8 mouse cellular contexts compared by ENCODE assay signal in genomic region chr4:149780565-149781356, GRCm38 (mm10). TPM values are rescaled to one million over a fixed set of nuclear protein-coding genes. Genes with fewer than 3 reads are reported as not detected.
A peak's percentile ranks its signal among the peaks of the same experiment; 100 is the strongest.
DNase-seq lines count a peak whose midpoint lies in the region; ATAC-seq lines count a peak whose summit lies in the region.

No protein-coding gene starts in this region.

- peak; percentile 71 for DNase-seq in adrenal gland, adult 2 months
- DNase-seq in adrenal gland, postnatal 4 days (ENCODE audit: low spot score in 2 of 2), result no peak
- peak; percentile 25 to 35 for DNase-seq in spleen, postnatal 10 days (ENCODE audit: low spot score in 2 of 2)
- DNase-seq in spleen, postnatal 14 days (ENCODE audit: low spot score in 2 of 2), result no peak
- DNase-seq in yolk sac, embryonic 10.5 days (ENCODE audit: low spot score), result peak; percentile 68
- no peak for DNase-seq in cerebellum, adult 8-10 months
- DNase-seq in left cerebral cortex, adult 8-10 months (ENCODE audit: low spot score in 2 of 2), result no peak

- no peaks in the 10 kb centered on the region for H3K36me3 ChIP-seq in liver, embryonic 15.5 days (replicated peaks)

- H3K4me1 ChIP-seq in liver, embryonic 15.5 days (replicated peaks), result peaks cover 29% of the 10 kb centered on the region

- H3K4me3 ChIP-seq in liver, embryonic 15.5 days (replicated peaks), result no peak overlapping the region

- peak; percentile 40; the same call in 1 of the 2 replicates for ATAC-seq in liver, embryonic 15.5 days (ENCODE audit: insufficient read depth)

- peaks cover 12% of the 10 kb centered on the region for H3K27me3 ChIP-seq in liver, embryonic 15.5 days

- peak overlapping the region; percentile 48; the same call in 1 of the 2 replicates for H3K27ac ChIP-seq in liver, embryonic 15.5 days (replicated peaks)

- peak overlapping the region; percentile 39 for H3K4me2 ChIP-seq in liver, embryonic 15.5 days

- WGBS in liver, embryonic 15.5 days (ENCODE audit: insufficient replicate concordance), result 25% methylated on average over 13 of the region's 13 CpGs

- H3K9me3 ChIP-seq in liver, embryonic 15.5 days (replicated peaks), result no peaks in the 10 kb centered on the region

- H3K9ac ChIP-seq in liver, embryonic 15.5 days, result no peak overlapping the region

RNA-seq across cellular contexts. Expression of gene Slc25a33, which starts 6.7 kb away (rescaled TPM):
- total RNA-seq in adrenal gland, adult 2 months (2021), result 10 to 100 TPM; 18.7 to 26.7 TPM
- 29.0 and 43.2 TPM in 2 replicates for polyA plus RNA-seq in adrenal gland, adult 2 months (2012; rRNA removed)
- total RNA-seq in adrenal gland, postnatal 4 days (2021), result 10 to 100 TPM; 13.2 to 16.8 TPM
- polyA plus RNA-seq in liver, embryonic 15.5 days (2015; fragmentation: Nextera tagmentation; extraction: Ambion mirVana), result 10.6 and 11.6 TPM in 2 replicates
- total RNA-seq in left cerebral cortex, adult 8-10 months (2022), result 10 to 100 TPM; 31.9 to 33.7 (median 32.4) TPM

RNA-seq across cellular contexts. Expression of gene Tmem201, which starts 42.9 kb away (rescaled TPM):
- total RNA-seq in adrenal gland, adult 2 months (2021), result 10 to 100 TPM; 30.0 to 31.0 TPM
- polyA plus RNA-seq in adrenal gland, adult 2 months (2012; rRNA removed), result 85.3 and 95.4 TPM in 2 replicates
- 10 to 100 TPM; 41.2 to 48.6 TPM for total RNA-seq in adrenal gland, postnatal 4 days (2021)
- 6.6 and 6.8 TPM in 2 replicates for polyA plus RNA-seq in liver, embryonic 15.5 days (2015; fragmentation: Nextera tagmentation; extraction: Ambion mirVana)
- 10 to 100 TPM; 65.4 to 71.4 (median 69.0) TPM for total RNA-seq in left cerebral cortex, adult 8-10 months (2022)

Comparison
In these comparisons a context has a peak if more than half of its experiments do, and no peak if none do; other contexts are left out.
1. DNase-seq: peak in adrenal gland, adult 2 months (single experiment), spleen, postnatal 10 days (2 of 2) and yolk sac, embryonic 10.5 days (single experiment); none in adrenal gland, postnatal 4 days (0 of 2), spleen, postnatal 14 days (0 of 2), cerebellum, adult 8-10 months (single experiment) and left cerebral cortex, adult 8-10 months (0 of 2).